Mouse (Mus musculus): ENCODE results near the gene Cabp4. TPM values are rescaled to one million over a fixed set of nuclear protein-coding genes. Genes with fewer than 3 reads are reported as not detected.
A peak's percentile ranks its signal among the peaks of the same experiment; 100 is the strongest.

The Cabp4 gene
- polyA plus RNA-seq, 1 experiment from 2014 or later: not detected

GRCm38 (mm10) chr19:4159049-4159448 lies 15.2 kb upstream of the Cabp4 start:
- no peak for ATAC-seq (ENCODE audit: low read depth)
- 96% methylated on average over 8 of the region's 8 CpGs for WGBS

GRCm38 (mm10) chr19:4156771-4157170 lies 12.9 kb upstream of the Cabp4 start:
- no peak for DNase-seq (ENCODE audit: low spot score)
- H3K36me3 ChIP-seq (ENCODE audit: control insufficient read depth, insufficient read depth, low read length): peaks cover 78% of the 10 kb centered on the region
- no peaks in the 10 kb centered on the region for H3K9me3 ChIP-seq (ENCODE audit: control insufficient read depth, low read length)
- no peaks in the 10 kb centered on the region for H3K4me1 ChIP-seq (ENCODE audit: control insufficient read depth, insufficient read depth, low read length)
- no peak overlapping the region for H3K4me3 ChIP-seq (ENCODE audit: low read depth, low read length)
- no peak overlapping the region for H3K9ac ChIP-seq (ENCODE audit: low read depth, low read length)
- ATAC-seq (ENCODE audit: low read depth): no peak
- H3K27ac ChIP-seq (replicated peaks; ENCODE audit: low read depth, low read length): no peak overlapping the region
- no peaks in the 10 kb centered on the region for H3K27me3 ChIP-seq (replicated peaks; ENCODE audit: control insufficient read depth, insufficient read depth, low read length)
- 92% methylated on average over 12 of the region's 12 CpGs for WGBS
- no peak overlapping the region for H3K4me2 ChIP-seq (ENCODE audit: low read depth, low read length)

More at GRCm38 (mm10) chr19:4159049-4159448, 15.2 kb upstream of the Cabp4 start:
- Histone ChIP-seq H3K27ac (replicated peaks; ENCODE audit: low read depth, low read length) (no peak overlapping the region), H3K4me3 (ENCODE audit: low read depth, low read length) (no peak overlapping the region), H3K9ac (ENCODE audit: low read depth, low read length) (no peak overlapping the region), H3K9me3 (ENCODE audit: control insufficient read depth, low read length) (no peaks in the 10 kb centered on the region), H3K4me2 (ENCODE audit: low read depth, low read length) (no peak overlapping the region), H3K36me3 (ENCODE audit: control insufficient read depth, insufficient read depth, low read length) (peaks cover 58% of the 10 kb centered on the region), H3K27me3 (replicated peaks; ENCODE audit: control insufficient read depth, insufficient read depth, low read length) (no peaks in the 10 kb centered on the region), H3K4me1 (ENCODE audit: control insufficient read depth, insufficient read depth, low read length) (peaks cover 10% of the 10 kb centered on the region; the same call in 1 of the 2 replicates)
- DNase-seq (ENCODE audit: low spot score): no peak

GRCm38 (mm10) chr19:4156073-4156579 lies 12.3 kb upstream of the Cabp4 start:
- no peaks in the 10 kb centered on the region for H3K9me3 ChIP-seq (ENCODE audit: control insufficient read depth, low read length)
- H3K36me3 ChIP-seq (ENCODE audit: control insufficient read depth, insufficient read depth, low read length): peaks cover 75% of the 10 kb centered on the region
- H3K4me1 ChIP-seq (ENCODE audit: control insufficient read depth, insufficient read depth, low read length): no peaks in the 10 kb centered on the region
- no peak overlapping the region for H3K27ac ChIP-seq (replicated peaks; ENCODE audit: low read depth, low read length)
- DNase-seq (ENCODE audit: low spot score): no peak
- H3K4me3 ChIP-seq (ENCODE audit: low read depth, low read length): no peak overlapping the region
- no peak overlapping the region for H3K9ac ChIP-seq (ENCODE audit: low read depth, low read length)
- no peak for ATAC-seq (ENCODE audit: low read depth)
- H3K4me2 ChIP-seq (ENCODE audit: low read depth, low read length): no peak overlapping the region
- WGBS: 74% methylated on average over 20 of the region's 20 CpGs
- H3K27me3 ChIP-seq (replicated peaks; ENCODE audit: control insufficient read depth, insufficient read depth, low read length): no peaks in the 10 kb centered on the region

GRCm38 (mm10) chr19:4155223-4156072 lies 11.6 kb upstream of the Cabp4 start:
- WGBS: 76% methylated on average over 6 of the region's 6 CpGs
- H3K4me3 ChIP-seq (ENCODE audit: low read depth, low read length): no peak overlapping the region
- no peak overlapping the region for H3K4me2 ChIP-seq (ENCODE audit: low read depth, low read length)
- ATAC-seq (ENCODE audit: low read depth) (peak; percentile 37; the same call in 1 of the 2 replicates), DNase-seq (ENCODE audit: low spot score) (no peak)
- no peak overlapping the region for H3K9ac ChIP-seq (ENCODE audit: low read depth, low read length)
- peaks cover 76% of the 10 kb centered on the region for H3K36me3 ChIP-seq (ENCODE audit: control insufficient read depth, insufficient read depth, low read length)
- H3K9me3 ChIP-seq (ENCODE audit: control insufficient read depth, low read length): no peaks in the 10 kb centered on the region
- no peak overlapping the region for H3K27ac ChIP-seq (replicated peaks; ENCODE audit: low read depth, low read length)
- H3K4me1 ChIP-seq (ENCODE audit: control insufficient read depth, insufficient read depth, low read length): no peaks in the 10 kb centered on the region
- no peaks in the 10 kb centered on the region for H3K27me3 ChIP-seq (replicated peaks; ENCODE audit: control insufficient read depth, insufficient read depth, low read length)

- Histone ChIP-seq H3K36me3 (ENCODE audit: control insufficient read depth, insufficient read depth, low read length) (peaks cover 77% of the 10 kb centered on the region), H3K27me3 (replicated peaks; ENCODE audit: control insufficient read depth, insufficient read depth, low read length) (no peaks in the 10 kb centered on the region), H3K4me3 (ENCODE audit: low read depth, low read length) (no peak overlapping the region), H3K4me1 (ENCODE audit: control insufficient read depth, insufficient read depth, low read length) (no peaks in the 10 kb centered on the region), H3K4me2 (ENCODE audit: low read depth, low read length) (no peak overlapping the region), H3K9me3 (ENCODE audit: control insufficient read depth, low read length) (no peaks in the 10 kb centered on the region), H3K27ac (replicated peaks; ENCODE audit: low read depth, low read length) (no peak overlapping the region), H3K9ac (ENCODE audit: low read depth, low read length) (no peak overlapping the region)
- 77% methylated on average over 13 of the region's 13 CpGs for WGBS
- ATAC-seq (ENCODE audit: low read depth) (no peak), DNase-seq (ENCODE audit: low spot score) (no peak)
Observed at GRCm38 (mm10) chr19:4154437-4155222, 10.8 kb upstream of the Cabp4 start.

- no peak within 1 kb of the TSS for H3K27ac ChIP-seq (replicated peaks; ENCODE audit: low read depth, low read length)
Observed at GRCm38 (mm10) chr19:4153232-4153654, 9.4 kb upstream of the Cabp4 start, which contains the start of gene Ptprcap. Ptprcap (plus strand) TSS chr19:4153604.

GRCm38 (mm10) chr19:4152445-4153231 lies 8.8 kb upstream of the Cabp4 start:
- H3K9me3 ChIP-seq (ENCODE audit: control insufficient read depth, low read length): no peaks in the 10 kb centered on the region
- H3K4me2 ChIP-seq (ENCODE audit: low read depth, low read length): no peak overlapping the region
- H3K9ac ChIP-seq (ENCODE audit: low read depth, low read length): no peak overlapping the region
- 98% methylated on average over 8 of the region's 8 CpGs for WGBS
- H3K4me1 ChIP-seq (ENCODE audit: control insufficient read depth, insufficient read depth, low read length): peaks cover 11% of the 10 kb centered on the region; the same call in 1 of the 2 replicates
- H3K4me3 ChIP-seq (ENCODE audit: low read depth, low read length): no peak overlapping the region
- ATAC-seq (ENCODE audit: low read depth) (no peak), DNase-seq (ENCODE audit: low spot score) (no peak)
- H3K36me3 ChIP-seq (ENCODE audit: control insufficient read depth, insufficient read depth, low read length): peaks cover 58% of the 10 kb centered on the region
- H3K27me3 ChIP-seq (replicated peaks; ENCODE audit: control insufficient read depth, insufficient read depth, low read length): no peaks in the 10 kb centered on the region
- H3K27ac ChIP-seq (replicated peaks; ENCODE audit: low read depth, low read length): no peak overlapping the region

More at GRCm38 (mm10) chr19:4153232-4153654, 9.4 kb upstream of the Cabp4 start, which contains the start of gene Ptprcap:
- no peak for DNase-seq (ENCODE audit: low spot score)
- peaks cover 64% of the 10 kb centered on the region for H3K36me3 ChIP-seq (ENCODE audit: control insufficient read depth, insufficient read depth, low read length)
- H3K4me2 ChIP-seq (ENCODE audit: low read depth, low read length): no peak within 1 kb of the TSS
- ATAC-seq (ENCODE audit: low read depth): no peak
- H3K9ac ChIP-seq (ENCODE audit: low read depth, low read length): no peak within 1 kb of the TSS
- H3K27me3 ChIP-seq (replicated peaks; ENCODE audit: control insufficient read depth, insufficient read depth, low read length): no peaks in the 10 kb centered on the region
- H3K9me3 ChIP-seq (ENCODE audit: control insufficient read depth, low read length): no peaks in the 10 kb centered on the region
- 0 out of 2 replicates have a peak, but pooled peaks cover 5% of the 10 kb centered on the region for H3K4me1 ChIP-seq (ENCODE audit: control insufficient read depth, insufficient read depth, low read length)
- H3K4me3 ChIP-seq (ENCODE audit: low read depth, low read length): no peak within 1 kb of the TSS
- WGBS: 84% methylated on average over 10 of the region's 11 CpGs

- DNase-seq (ENCODE audit: low spot score) (no peak), ATAC-seq (ENCODE audit: low read depth) (no peak)
- Histone ChIP-seq H3K9me3 (ENCODE audit: control insufficient read depth, low read length) (no peaks in the 10 kb centered on the region), H3K4me1 (ENCODE audit: control insufficient read depth, insufficient read depth, low read length) (peaks cover 11% of the 10 kb centered on the region; the same call in 1 of the 2 replicates), H3K27me3 (replicated peaks; ENCODE audit: control insufficient read depth, insufficient read depth, low read length) (no peaks in the 10 kb centered on the region), H3K4me2 (ENCODE audit: low read depth, low read length) (no peak overlapping the region), H3K27ac (replicated peaks; ENCODE audit: low read depth, low read length) (no peak overlapping the region), H3K36me3 (ENCODE audit: control insufficient read depth, insufficient read depth, low read length) (peaks cover 50% of the 10 kb centered on the region), H3K4me3 (ENCODE audit: low read depth, low read length) (no peak overlapping the region), H3K9ac (ENCODE audit: low read depth, low read length) (no peak overlapping the region)
- 87% methylated on average over 5 of the region's 5 CpGs for WGBS
Observed at GRCm38 (mm10) chr19:4151898-4152297, 8.1 kb upstream of the Cabp4 start.
